Mouse (Mus musculus) CD4-positive, CD25-positive, alpha-beta regulatory T cell, adult 9 weeks (primary cell): ENCODE results near the gene Spag6l. TPM values are rescaled to one million over a fixed set of nuclear protein-coding genes. Genes with fewer than 3 reads are reported as not detected.

Experiments used
- polyA plus RNA-seq: library from polyadenylated mRNA; unstranded; fragments of 100-300 nt; shearing (Covaris generic); gene quantifications from one replicate; pipeline ENCODE4 v1.2.1, GENCODE M21; 2017

Spag6l gene
- polyA plus RNA-seq = 0.29 TPM

DNA sequence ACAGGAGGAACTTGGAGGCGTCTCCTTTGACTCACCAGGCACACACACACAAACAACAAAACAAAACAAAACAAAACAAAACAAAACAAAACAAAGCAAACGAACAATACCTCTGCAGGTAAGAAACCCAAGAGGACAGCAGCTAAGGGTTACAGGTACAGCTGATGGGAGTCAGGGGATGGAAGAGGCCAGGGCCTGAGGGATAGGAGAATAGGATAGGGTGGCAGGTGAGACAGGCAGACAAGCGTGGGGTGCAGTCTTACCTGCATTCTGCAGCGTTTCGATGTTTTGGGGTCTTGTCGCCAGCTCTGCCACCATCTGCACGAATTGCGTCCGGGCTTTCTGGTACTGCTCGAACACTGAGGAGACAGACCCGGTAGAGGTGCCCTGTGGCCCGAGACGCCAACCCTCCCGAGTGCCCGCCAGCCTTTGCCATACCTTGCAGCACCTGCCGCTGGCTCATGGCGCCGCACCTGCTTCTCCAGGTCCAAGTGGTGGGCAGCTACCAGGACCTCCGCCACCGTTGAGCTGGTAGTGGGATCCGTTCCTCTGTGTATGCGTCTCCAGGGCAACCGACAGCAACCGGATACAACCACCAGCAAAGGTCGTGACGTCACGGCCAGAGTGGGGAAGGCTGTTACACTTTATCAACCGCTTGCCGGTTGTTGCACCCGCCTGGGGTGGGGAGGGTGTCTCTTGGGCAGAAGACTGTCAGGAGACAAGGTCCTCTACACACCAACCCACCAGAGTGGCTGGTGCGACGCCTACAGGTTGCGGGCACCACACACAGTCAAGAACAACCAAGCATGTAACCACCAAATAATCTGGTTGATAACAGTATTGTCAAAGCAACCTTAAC lies at the start of gene Spag6l:
Gene Spag6l, minus strand, starts transcription at position 700 of the 859 bp plus-strand sequence.

GRCm38 (mm10) chr16:16870617-16871331 lies 41.5 kb upstream of the Spag6l start, which contains the start of the genes Top3b and Vpreb1:
TSS of gene Top3b (plus strand) at chr16:16870736.
TSS of gene Vpreb1 (minus strand) at chr16:16870843.

GRCm38 (mm10) chr16:16863978-16864377 lies 34.7 kb upstream of the Spag6l start, which contains the start of gene Igll1:
TSS of gene Igll1 (minus strand) at chr16:16863985.

Other genes starting within 250 kb of the Spag6l start
- gene Fgd4, start 228.9 kb downstream of the Spag6l start, polyA plus RNA-seq = 0.17 TPM
- gene Olfr19, start 153.1 kb downstream of the Spag6l start, polyA plus RNA-seq = not detected
- not detected for gene Igll1, start 34.5 kb upstream of the Spag6l start, polyA plus RNA-seq
- 122 TPM for gene Top3b, start 41.3 kb upstream of the Spag6l start, polyA plus RNA-seq
- 2.6 TPM for gene Vpreb1, start 41.4 kb upstream of the Spag6l start, polyA plus RNA-seq
- 31.3 TPM for gene Ppm1f, start 67.0 kb upstream of the Spag6l start, polyA plus RNA-seq
- 28.7 TPM for gene Mapk1, start 153.9 kb upstream of the Spag6l start, polyA plus RNA-seq
- gene Ypel1, start 240.2 kb upstream of the Spag6l start, polyA plus RNA-seq = 4.0 TPM